Mouse (Mus musculus) bone marrow, adult 2 months (tissue): ENCODE measurements at regions not wholly inside any gene's neighbourhood (a gene's known extent, or its start where the extent isn't known, plus 50 kb on each side); places are given as distances from the start of the nearest gene placed in this dataset.

Experiments used
- CTCF ChIP-seq: fragments of 200-500 bp; IDR thresholded peaks from 2 replicates; pipeline ENCODE4 v1.5.1; 2011; ENCODE audit warnings: low read length, control low read depth; ENCODE audit not compliant: control insufficient read depth, insufficient read depth
- POLR2A ChIP-seq: fragments of 200-500 bp; IDR thresholded peaks from 2 replicates; pipeline ENCODE4 v1.6.1; 2011; ENCODE audit warnings: low read depth, mild to moderate bottlenecking, control low read depth, low read length, borderline replicate concordance; ENCODE audit not compliant: control insufficient read depth

GRCm38 (mm10) chr3:148422205-148422604 lies 568.1 kb downstream of the Adgrl2 start:
- no peak for TF ChIP-seq POLR2A
- no peak for TF ChIP-seq CTCF
